Mouse (Mus musculus) hindbrain, embryonic 12.5 days (tissue): ENCODE measurements around the gene Slc35e3. TPM values are rescaled to one million over a fixed set of nuclear protein-coding genes. Genes with fewer than 3 reads are reported as not detected.
"Not testable (repeated sequence)": the region's sequence is repeated elsewhere in the genome, so short reads cannot be mapped to it uniquely, and the experiment has no call there.

Experiments used
- ATAC-seq: fragments of 200-750 bp; cut with Nextera tagmentation; 2 replicates; pipeline ENCODE4 v1.8.0; 2017; ENCODE audit warnings: moderate TSS enrichment; ENCODE audit not compliant: low FRiP score
- H3K27ac ChIP-seq: fragments of 300-500 bp; sonication (generic); 2 replicates; pipeline ENCODE4 v1.5.1; 2016; ENCODE audit warnings: mild to moderate bottlenecking
- H3K27me3 ChIP-seq: fragments of 300-500 bp; sonication (generic); 2 replicates; pipeline ENCODE4 v1.6.1; 2016; ENCODE audit warnings: mild to moderate bottlenecking
- H3K36me3 ChIP-seq: fragments of 300-500 bp; sonication (generic); 2 replicates; pipeline ENCODE4 v1.6.1; 2016; ENCODE audit warnings: mild to moderate bottlenecking
- H3K4me1 ChIP-seq: fragments of 300-500 bp; sonication (generic); 2 replicates; pipeline ENCODE4 v1.6.1; 2016
- H3K4me2 ChIP-seq: fragments of 300-500 bp; sonication (generic); replicated peaks from 2 replicates; pipeline ENCODE4 v1.6.1; 2016; ENCODE audit warnings: mild to moderate bottlenecking
- H3K4me3 ChIP-seq: fragments of 300-500 bp; sonication (generic); 2 replicates; pipeline ENCODE4 v1.5.1; 2016; ENCODE audit warnings: mild to moderate bottlenecking
- H3K9ac ChIP-seq: fragments of 300-500 bp; sonication (generic); 2 replicates; pipeline ENCODE4 v1.6.1; 2016; ENCODE audit warnings: mild to moderate bottlenecking, moderate library complexity
- H3K9me3 ChIP-seq: fragments of 300-500 bp; sonication (generic); replicated peaks from 2 replicates; pipeline ENCODE4 v1.6.1; 2016; ENCODE audit warnings: mild to moderate bottlenecking
- WGBS: fragments of 180-500 bp; shearing (Covaris S2); methylation state at CpG from one replicate; pipeline ENCODE4 v1.1.7; 2016; 5-methylcytosine and 5-hydroxymethylcytosine counted together
- polyA plus RNA-seq: library from polyadenylated mRNA; unstranded; fragments of >200 nt; fragmentation: Nextera tagmentation; extraction: Ambion mirVana; gene quantifications from 2 replicates; pipeline ENCODE4 v1.2.1, GENCODE M21; 2016

The Slc35e3 gene
- polyA plus RNA-seq, 1 experiment from 2014 or later, result 40.2 TPM

- Histone ChIP-seq H3K9me3 (no peaks in the 10 kb centered on the region), H3K9ac (peak overlapping the region; percentile 93), H3K4me3 (peak overlapping the region; percentile 81), H3K4me2 (peak overlapping the region; percentile 68), H3K36me3 (peaks cover 18% of the 10 kb centered on the region), H3K27ac (peak overlapping the region; percentile 96), H3K27me3 (no peaks in the 10 kb centered on the region), H3K4me1 (peaks cover 18% of the 10 kb centered on the region)
- under 1% methylated on average over 59 of the region's 71 CpGs for WGBS
- peak; percentile 85 for ATAC-seq
Measured at GRCm38 (mm10) chr10:117709930-117710603, 36.1 kb downstream of the Slc35e3 start.

GRCm38 (mm10) chr10:117709326-117709830 is 36.8 kb downstream of the Slc35e3 start:
- no peak for ATAC-seq
- WGBS, result 59% methylated on average over 12 of the region's 12 CpGs
- Histone ChIP-seq H3K9ac (peak overlapping the region; percentile 93), H3K4me1 (peaks cover 18% of the 10 kb centered on the region), H3K4me3 (peak overlapping the region; percentile 81), H3K27ac (no peak overlapping the region; the same call in 1 of the 2 replicates), H3K4me2 (peak overlapping the region; percentile 68), H3K27me3 (no peaks in the 10 kb centered on the region), H3K36me3 (peaks cover 25% of the 10 kb centered on the region), H3K9me3 (no peaks in the 10 kb centered on the region)

- Histone ChIP-seq H3K9ac (no peak overlapping the region; the same call in none of the 2 replicates), H3K27me3 (no peaks in the 10 kb centered on the region), H3K36me3 (peaks cover 29% of the 10 kb centered on the region), H3K4me2 (peak overlapping the region; percentile 68), H3K4me1 (peaks cover 18% of the 10 kb centered on the region), H3K9me3 (no peaks in the 10 kb centered on the region), H3K27ac (no peak overlapping the region), H3K4me3 (peak overlapping the region; percentile 12; the same call in 1 of the 2 replicates)
- no peak for ATAC-seq
- WGBS, result 93% methylated on average over 9 of the region's 9 CpGs
Measured at GRCm38 (mm10) chr10:117708856-117709255, 37.3 kb downstream of the Slc35e3 start.

- H3K9ac ChIP-seq, result no peak overlapping the region
- H3K27ac ChIP-seq, result no peak overlapping the region
- no peak for ATAC-seq
- peaks cover 33% of the 10 kb centered on the region for H3K36me3 ChIP-seq
- WGBS, result 96% methylated on average over 2 of the region's 2 CpGs
- peaks cover 18% of the 10 kb centered on the region for H3K4me1 ChIP-seq
- no peaks in the 10 kb centered on the region for H3K27me3 ChIP-seq
- H3K9me3 ChIP-seq, result no peaks in the 10 kb centered on the region
- no peak overlapping the region for H3K4me2 ChIP-seq
- no peak overlapping the region for H3K4me3 ChIP-seq
Measured at GRCm38 (mm10) chr10:117708376-117708775, 37.8 kb downstream of the Slc35e3 start.

GRCm38 (mm10) chr10:117707114-117707838 is 38.9 kb downstream of the Slc35e3 start:
- WGBS, result 97% methylated on average over 2 of the region's 2 CpGs
- Histone ChIP-seq H3K4me1 (peaks cover 18% of the 10 kb centered on the region), H3K4me2 (no peak overlapping the region), H3K9me3 (no peaks in the 10 kb centered on the region), H3K4me3 (no peak overlapping the region), H3K27me3 (no peaks in the 10 kb centered on the region), H3K36me3 (peaks cover 43% of the 10 kb centered on the region), H3K9ac (no peak overlapping the region; the same call in 1 of the 2 replicates), H3K27ac (no peak overlapping the region)
- ATAC-seq, result no peak

- peaks cover 17% of the 10 kb centered on the region for H3K4me1 ChIP-seq
- no peak for ATAC-seq
- H3K9me3 ChIP-seq, result no peaks in the 10 kb centered on the region
- H3K36me3 ChIP-seq, result peaks cover 50% of the 10 kb centered on the region
- no peak overlapping the region for H3K27ac ChIP-seq
- H3K4me3 ChIP-seq, result no peak overlapping the region
- no peaks in the 10 kb centered on the region for H3K27me3 ChIP-seq
- no peak overlapping the region for H3K4me2 ChIP-seq
- no peak overlapping the region for H3K9ac ChIP-seq
- 84% methylated on average over 6 of the region's 6 CpGs for WGBS
Measured at GRCm38 (mm10) chr10:117706440-117706839, 39.7 kb downstream of the Slc35e3 start.

GRCm38 (mm10) chr10:117705806-117706205 is 40.4 kb downstream of the Slc35e3 start:
- Histone ChIP-seq H3K4me3 (no peak overlapping the region), H3K36me3 (peaks cover 55% of the 10 kb centered on the region), H3K9ac (no peak overlapping the region)

GRCm38 (mm10) chr10:117704964-117705335 is 41.2 kb downstream of the Slc35e3 start:
- H3K9ac ChIP-seq, result no peak overlapping the region
- ATAC-seq, result no peak
- no peaks in the 10 kb centered on the region for H3K9me3 ChIP-seq
- no peak overlapping the region for H3K4me3 ChIP-seq
- H3K4me2 ChIP-seq, result no peak overlapping the region
- 98% methylated on average over 6 of the region's 6 CpGs for WGBS
- H3K36me3 ChIP-seq, result peaks cover 63% of the 10 kb centered on the region
- no peak overlapping the region for H3K27ac ChIP-seq
- no peaks in the 10 kb centered on the region for H3K27me3 ChIP-seq
- H3K4me1 ChIP-seq, result peaks cover 13% of the 10 kb centered on the region

More at GRCm38 (mm10) chr10:117705806-117706205, 40.4 kb downstream of the Slc35e3 start:
- peaks cover 13% of the 10 kb centered on the region for H3K4me1 ChIP-seq
- no peak for ATAC-seq
- H3K27me3 ChIP-seq, result no peaks in the 10 kb centered on the region
- no peak overlapping the region for H3K27ac ChIP-seq
- H3K4me2 ChIP-seq, result no peak overlapping the region
- H3K9me3 ChIP-seq, result no peaks in the 10 kb centered on the region

GRCm38 (mm10) chr10:117704314-117704963 is 41.7 kb downstream of the Slc35e3 start:
- ATAC-seq, H3K4me2 ChIP-seq, H3K9ac ChIP-seq, H3K27ac ChIP-seq, H3K4me3 ChIP-seq, H3K9me3 ChIP-seq, H3K27me3 ChIP-seq: not testable (repeated sequence)
- Histone ChIP-seq H3K4me1 (peaks cover 12% of the 10 kb centered on the region), H3K36me3 (peaks cover 69% of the 10 kb centered on the region)
- WGBS, result 93% methylated on average over 6 of the region's 6 CpGs

- H3K27ac ChIP-seq, result no peak overlapping the region
- no peak overlapping the region for H3K9ac ChIP-seq
- no peaks in the 10 kb centered on the region for H3K27me3 ChIP-seq
- H3K9me3 ChIP-seq, result no peaks in the 10 kb centered on the region
- ATAC-seq, result no peak
- peaks cover 74% of the 10 kb centered on the region for H3K36me3 ChIP-seq
- peaks cover 4% of the 10 kb centered on the region for H3K4me1 ChIP-seq
- WGBS, result 92% methylated on average over 3 of the region's 3 CpGs
- no peak overlapping the region for H3K4me2 ChIP-seq
- H3K4me3 ChIP-seq, result no peak overlapping the region
Measured at GRCm38 (mm10) chr10:117703506-117703905, 42.7 kb downstream of the Slc35e3 start.

GRCm38 (mm10) chr10:117702024-117702833 is 43.9 kb downstream of the Slc35e3 start:
- Histone ChIP-seq H3K4me2 (no peak overlapping the region), H3K4me3 (no peak overlapping the region), H3K4me1 (peaks cover 4% of the 10 kb centered on the region), H3K36me3 (peaks cover 85% of the 10 kb centered on the region), H3K27ac (no peak overlapping the region), H3K9me3 (no peaks in the 10 kb centered on the region), H3K27me3 (no peaks in the 10 kb centered on the region), H3K9ac (no peak overlapping the region)
- WGBS, result 94% methylated on average over 6 of the region's 6 CpGs
- ATAC-seq, result no peak
